Mouse (Mus musculus): ENCODE data around the gene Phpt1.

DNA sequence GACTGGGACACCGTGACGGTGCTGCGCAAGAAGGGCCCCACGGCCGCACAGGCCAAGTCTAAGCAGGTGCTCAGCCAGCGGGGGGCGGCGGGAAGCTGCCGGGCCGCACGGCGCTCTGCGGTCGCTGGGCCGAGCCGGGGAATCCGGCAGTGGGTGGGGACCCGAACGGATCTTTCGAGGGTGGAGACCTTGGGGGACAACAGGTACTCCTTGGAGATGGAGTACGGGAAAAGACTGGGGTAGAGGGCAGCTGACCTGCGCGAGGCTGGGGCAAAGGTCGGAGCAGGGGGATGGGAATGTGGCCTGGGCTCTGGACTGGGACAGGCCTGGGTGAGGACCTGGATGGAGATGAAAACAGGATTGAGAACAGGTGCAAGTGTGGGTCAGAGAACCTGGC is 17.1 kb downstream of the Phpt1 start:
- no peak for TF ChIP-seq CTCF (IDR thresholded peaks at IDR 0.05; ENCODE audit: low read depth)
- no peak for TF ChIP-seq EP300 (IDR thresholded peaks at IDR 0.05; ENCODE audit: low read depth)
